Mouse (Mus musculus): ENCODE data around the gene Rasgrf1. TPM values are rescaled to one million over a fixed set of nuclear protein-coding genes. Genes with fewer than 3 reads are reported as not detected.
A peak's percentile ranks its signal among the peaks of the same experiment; 100 is the strongest.
"Not testable (repeated sequence)": the region's sequence is repeated elsewhere in the genome, so short reads cannot be mapped to it uniquely, and the experiment has no call there.

Rasgrf1 gene
- polyA plus RNA-seq, 1 experiment from 2014 or later: 0.13 TPM

DNA sequence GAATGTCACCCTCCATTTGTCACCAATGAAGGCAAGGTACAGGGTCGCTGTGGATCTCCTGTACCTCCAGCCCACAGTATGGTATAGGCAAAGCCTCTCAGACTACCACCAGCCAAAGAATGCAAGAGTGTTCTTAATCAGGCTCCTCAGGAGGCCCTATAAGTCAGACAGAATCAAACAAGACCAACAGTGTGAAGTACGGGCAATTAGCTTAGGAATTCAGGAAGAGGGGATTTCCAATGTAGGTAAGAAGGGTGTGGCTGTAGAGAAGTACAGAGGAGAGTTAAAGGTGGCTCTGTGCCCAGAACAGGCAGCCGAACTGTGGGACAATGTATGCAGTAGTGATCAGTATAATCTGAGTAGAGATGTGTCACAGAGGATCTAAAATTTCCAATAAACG, 126.6 kb downstream of the Rasgrf1 start:
- H3K27ac ChIP-seq: no peak overlapping the region
- no peaks in the 10 kb centered on the region for H3K36me3 ChIP-seq
- no peak overlapping the region for H3K4me3 ChIP-seq
- H3K9me3 ChIP-seq: no peaks in the 10 kb centered on the region
- no peaks in the 10 kb centered on the region for H3K27me3 ChIP-seq (ENCODE audit: insufficient read depth, poor library complexity, severe bottlenecking)
- WGBS: 73% methylated on average over 4 of the region's 4 CpGs
- H3K4me1 ChIP-seq: no peaks in the 10 kb centered on the region
- no peak for DNase-seq (ENCODE audit: low spot score)

GRCm38 (mm10) chr9:90038535-90038934, 128.8 kb downstream of the Rasgrf1 start:
- H3K4me3 ChIP-seq: no peak overlapping the region
- no peaks in the 10 kb centered on the region for H3K27me3 ChIP-seq (ENCODE audit: insufficient read depth, poor library complexity, severe bottlenecking)
- H3K9me3 ChIP-seq: no peaks in the 10 kb centered on the region
- H3K36me3 ChIP-seq: no peaks in the 10 kb centered on the region
- H3K4me1 ChIP-seq: no peaks in the 10 kb centered on the region
- no peak overlapping the region for H3K27ac ChIP-seq
- 69% methylated on average over 4 of the region's 4 CpGs for WGBS
- no peak for DNase-seq (ENCODE audit: low spot score)

DNA sequence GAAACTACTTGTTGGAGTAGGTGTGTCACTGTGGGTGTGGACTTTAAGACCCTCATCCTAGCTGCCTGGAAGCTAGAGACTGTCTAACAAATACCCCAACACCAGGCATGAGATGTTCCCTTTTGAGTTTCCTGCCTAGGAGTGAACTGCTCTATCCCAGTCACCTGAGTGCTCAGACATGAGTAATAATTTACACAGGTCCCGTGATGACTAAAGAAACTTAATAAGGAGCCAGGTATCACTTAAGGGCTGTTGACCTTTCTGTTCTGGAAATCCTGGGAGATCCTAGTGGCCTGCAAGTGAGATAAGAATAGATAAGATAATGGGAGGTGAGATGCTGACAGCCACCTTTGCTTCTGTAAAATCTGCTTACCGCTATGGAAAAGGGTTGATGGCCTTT, 131.2 kb downstream of the Rasgrf1 start:
- Histone ChIP-seq H3K4me3 (no peak overlapping the region), H3K9me3 (no peaks in the 10 kb centered on the region), H3K36me3 (no peaks in the 10 kb centered on the region), H3K4me1 (no peaks in the 10 kb centered on the region), H3K27me3 (ENCODE audit: insufficient read depth, poor library complexity, severe bottlenecking) (no peaks in the 10 kb centered on the region), H3K27ac (no peak overlapping the region)
- DNase-seq (ENCODE audit: low spot score): no peak
- WGBS: 47% methylated on average over 2 of the region's 2 CpGs

GRCm38 (mm10) chr9:90041556-90041955, 131.8 kb downstream of the Rasgrf1 start:
- DNase-seq (ENCODE audit: low spot score): no peak
- Histone ChIP-seq H3K4me3 (no peak overlapping the region), H3K27ac (no peak overlapping the region), H3K36me3 (no peaks in the 10 kb centered on the region), H3K27me3 (ENCODE audit: insufficient read depth, poor library complexity, severe bottlenecking) (no peaks in the 10 kb centered on the region), H3K9me3 (no peaks in the 10 kb centered on the region), H3K4me1 (no peaks in the 10 kb centered on the region)
- WGBS: 89% methylated on average over 3 of the region's 3 CpGs

DNA sequence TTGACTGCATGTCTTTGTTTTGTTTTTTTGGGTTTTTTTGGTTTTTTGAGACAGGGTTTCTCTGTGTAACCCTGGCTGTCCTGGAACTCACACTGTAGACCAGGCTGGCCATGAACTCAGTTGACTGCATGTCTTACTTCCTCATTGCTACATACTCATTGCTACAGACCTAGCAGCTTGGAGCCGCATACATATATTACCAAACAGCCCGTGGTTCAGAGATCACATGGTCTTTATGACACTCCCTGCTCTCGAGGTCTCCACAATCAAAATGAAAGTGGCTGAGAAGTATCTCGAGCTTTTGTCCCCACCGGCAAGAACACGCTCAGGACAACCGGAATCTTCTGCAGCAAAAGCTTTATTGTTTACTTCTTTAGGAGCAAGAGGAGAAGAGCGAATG, 133.2 kb downstream of the Rasgrf1 start:
- DNase-seq (ENCODE audit: low spot score); H3K4me3 ChIP-seq; H3K27ac ChIP-seq; H3K4me1 ChIP-seq; H3K36me3 ChIP-seq; H3K27me3 ChIP-seq (ENCODE audit: insufficient read depth, poor library complexity, severe bottlenecking); H3K9me3 ChIP-seq: not testable (repeated sequence)
- 90% methylated on average over 8 of the region's 8 CpGs for WGBS

DNA sequence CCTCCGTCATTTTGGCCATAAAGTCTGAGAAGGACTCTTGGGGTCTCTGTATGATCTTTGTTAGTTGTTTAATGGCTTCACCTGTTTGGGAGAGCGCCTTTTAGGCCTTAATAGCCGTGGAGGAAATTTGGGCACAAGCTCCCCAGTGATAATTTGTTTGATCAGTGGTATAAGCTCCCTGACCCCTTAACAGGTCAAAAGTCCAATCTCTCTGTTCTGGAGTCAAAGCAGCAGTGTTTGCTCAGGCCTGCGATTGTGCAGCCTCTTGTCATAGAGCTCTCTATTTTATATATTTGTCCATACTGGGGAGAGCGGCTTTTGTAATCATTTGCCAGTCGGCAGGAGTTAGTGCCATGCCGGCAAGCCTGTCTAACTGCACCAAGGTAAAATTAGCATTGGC, 135.5 kb downstream of the Rasgrf1 start:
- no peaks in the 10 kb centered on the region for H3K36me3 ChIP-seq
- H3K27ac ChIP-seq: no peak overlapping the region
- H3K27me3 ChIP-seq (ENCODE audit: insufficient read depth, poor library complexity, severe bottlenecking): no peaks in the 10 kb centered on the region
- WGBS: 88% methylated on average over 7 of the region's 7 CpGs
- DNase-seq (ENCODE audit: low spot score): no peak
- H3K9me3 ChIP-seq: no peaks in the 10 kb centered on the region
- no peak overlapping the region for H3K4me3 ChIP-seq
- no peaks in the 10 kb centered on the region for H3K4me1 ChIP-seq

GRCm38 (mm10) chr9:90047937-90048627, 138.4 kb downstream of the Rasgrf1 start:
- no peaks in the 10 kb centered on the region for H3K36me3 ChIP-seq
- no peak overlapping the region for H3K4me3 ChIP-seq
- no peak overlapping the region for H3K27ac ChIP-seq
- no peaks in the 10 kb centered on the region for H3K27me3 ChIP-seq (ENCODE audit: insufficient read depth, poor library complexity, severe bottlenecking)
- WGBS: 38% methylated on average over 5 of the region's 5 CpGs
- no peaks in the 10 kb centered on the region for H3K4me1 ChIP-seq
- DNase-seq (ENCODE audit: low spot score): no peak
- no peaks in the 10 kb centered on the region for H3K9me3 ChIP-seq

DNA sequence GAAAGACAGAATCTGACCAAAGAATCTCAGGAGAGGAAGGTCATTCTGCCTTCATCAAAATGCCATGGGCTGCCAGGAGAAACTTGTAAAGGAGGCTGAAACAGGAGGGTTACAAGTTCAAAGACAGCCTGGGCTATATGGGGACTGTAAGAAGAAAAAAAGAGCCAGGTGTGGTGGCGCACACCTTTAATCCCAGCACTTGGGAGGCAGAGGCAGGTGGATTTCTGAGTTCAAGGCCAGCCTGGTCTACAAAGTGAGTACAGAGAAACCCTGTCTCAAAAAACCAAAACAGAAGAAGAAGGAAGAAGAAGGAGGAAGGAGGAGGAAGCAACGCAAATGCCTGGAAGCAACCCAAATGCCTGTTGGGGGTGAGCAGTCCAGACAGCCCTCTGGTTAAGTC, 144.1 kb downstream of the Rasgrf1 start, which contains the start of gene Ctsh:
Gene Ctsh (plus strand): TSS at position 301 of the 400 bp plus-strand sequence.
- no peaks in the 10 kb centered on the region for H3K9me3 ChIP-seq
- H3K27me3 ChIP-seq (ENCODE audit: insufficient read depth, poor library complexity, severe bottlenecking): no peaks in the 10 kb centered on the region
- no peak for DNase-seq (ENCODE audit: low spot score)
- 82% methylated on average over 2 of the region's 2 CpGs for WGBS
- peaks cover 4% of the 10 kb centered on the region; the same call in 1 of the 2 replicates for H3K4me1 ChIP-seq
- peak within 1 kb of the TSS; percentile 82 for H3K27ac ChIP-seq
- peak within 1 kb of the TSS; percentile 72 for H3K4me3 ChIP-seq
- no peaks in the 10 kb centered on the region for H3K36me3 ChIP-seq

- peak; percentile 89 for DNase-seq (ENCODE audit: low spot score)
- H3K27me3 ChIP-seq (ENCODE audit: insufficient read depth, poor library complexity, severe bottlenecking): no peaks in the 10 kb centered on the region
- no peaks in the 10 kb centered on the region for H3K9me3 ChIP-seq
- WGBS: under 1% methylated on average over 37 of the region's 37 CpGs
- H3K36me3 ChIP-seq: no peaks in the 10 kb centered on the region
- peaks cover 4% of the 10 kb centered on the region; the same call in 1 of the 2 replicates for H3K4me1 ChIP-seq
- H3K27ac ChIP-seq: peak overlapping the region; percentile 82
- H3K4me3 ChIP-seq: peak overlapping the region; percentile 72
Observed at GRCm38 (mm10) chr9:90054371-90055145, 144.8 kb downstream of the Rasgrf1 start.

GRCm38 (mm10) chr9:90055409-90055808, 145.7 kb downstream of the Rasgrf1 start:
- DNase-seq (ENCODE audit: low spot score): no peak
- Histone ChIP-seq H3K4me3 (peak overlapping the region; percentile 72), H3K36me3 (no peaks in the 10 kb centered on the region), H3K27ac (no peak overlapping the region), H3K4me1 (peaks cover 4% of the 10 kb centered on the region; the same call in 1 of the 2 replicates), H3K27me3 (ENCODE audit: insufficient read depth, poor library complexity, severe bottlenecking) (no peaks in the 10 kb centered on the region), H3K9me3 (no peaks in the 10 kb centered on the region)
- WGBS: 53% methylated on average over 5 of the region's 5 CpGs

DNA sequence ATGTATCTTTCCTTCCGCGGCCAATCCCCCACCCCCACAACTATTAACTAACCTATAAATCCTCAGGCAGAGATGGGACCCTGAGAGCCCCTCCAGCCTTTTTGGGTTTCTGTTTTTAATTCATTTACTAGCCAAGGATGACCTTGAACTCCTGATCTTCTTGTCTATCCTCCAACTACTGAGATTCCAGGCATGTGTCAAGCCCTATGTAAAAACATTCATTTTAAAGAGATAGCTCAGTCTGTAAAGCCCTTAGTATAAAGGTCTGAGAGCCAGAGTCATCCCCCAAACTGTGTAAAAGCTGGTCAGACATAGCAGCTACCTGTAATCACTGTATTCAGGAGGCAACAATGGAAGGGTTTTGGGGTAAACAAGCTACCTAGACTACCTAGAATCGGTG, 146.2 kb downstream of the Rasgrf1 start:
- no peaks in the 10 kb centered on the region for H3K9me3 ChIP-seq
- H3K4me3 ChIP-seq: no peak overlapping the region
- H3K27me3 ChIP-seq (ENCODE audit: insufficient read depth, poor library complexity, severe bottlenecking): no peaks in the 10 kb centered on the region
- no peaks in the 10 kb centered on the region for H3K36me3 ChIP-seq
- H3K27ac ChIP-seq: no peak overlapping the region
- DNase-seq (ENCODE audit: low spot score): no peak
- peaks cover 4% of the 10 kb centered on the region; the same call in 1 of the 2 replicates for H3K4me1 ChIP-seq
- WGBS: 71% methylated on average over 3 of the region's 3 CpGs

DNA sequence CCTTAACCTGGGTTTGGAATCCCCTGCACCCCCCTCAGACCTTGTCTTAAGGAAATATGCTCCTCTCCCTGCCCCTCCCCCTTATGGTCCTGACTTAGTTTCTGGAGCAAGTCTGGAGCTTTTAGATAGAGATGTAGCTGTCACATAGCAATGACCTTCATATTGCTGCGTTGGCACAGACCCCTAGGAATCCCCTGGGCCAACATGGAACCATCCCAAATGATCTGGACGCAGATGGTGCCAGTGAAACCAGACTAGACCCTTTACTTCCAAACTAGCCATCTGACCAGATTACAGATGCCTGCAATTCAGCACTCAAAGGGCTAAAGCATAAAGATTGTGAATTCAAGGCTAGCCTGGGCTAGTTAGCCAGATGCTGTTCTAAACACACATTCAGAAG, 147.0 kb downstream of the Rasgrf1 start:
- no peak overlapping the region for H3K27ac ChIP-seq
- no peak overlapping the region for H3K4me3 ChIP-seq
- H3K9me3 ChIP-seq: no peaks in the 10 kb centered on the region
- H3K4me1 ChIP-seq: peaks cover 4% of the 10 kb centered on the region; the same call in 1 of the 2 replicates
- no peak for DNase-seq (ENCODE audit: low spot score)
- H3K27me3 ChIP-seq (ENCODE audit: insufficient read depth, poor library complexity, severe bottlenecking): no peaks in the 10 kb centered on the region
- H3K36me3 ChIP-seq: no peaks in the 10 kb centered on the region
- 82% methylated on average over 2 of the region's 2 CpGs for WGBS

- H3K4me1 ChIP-seq: no peaks in the 10 kb centered on the region
- no peaks in the 10 kb centered on the region; the same call in 1 of the 2 replicates for H3K27me3 ChIP-seq (ENCODE audit: insufficient read depth, poor library complexity, severe bottlenecking)
- DNase-seq (ENCODE audit: low spot score): no peak
- H3K27ac ChIP-seq: no peak overlapping the region
- no peak overlapping the region for H3K4me3 ChIP-seq
- H3K36me3 ChIP-seq: no peaks in the 10 kb centered on the region
- WGBS: 79% methylated on average over 9 of the region's 9 CpGs
- H3K9me3 ChIP-seq: no peaks in the 10 kb centered on the region
Observed at GRCm38 (mm10) chr9:90059828-90060573, 150.3 kb downstream of the Rasgrf1 start.
